Comparison of ENCODE assay signal across 7 mouse cellular contexts in the genomic region with DNA sequence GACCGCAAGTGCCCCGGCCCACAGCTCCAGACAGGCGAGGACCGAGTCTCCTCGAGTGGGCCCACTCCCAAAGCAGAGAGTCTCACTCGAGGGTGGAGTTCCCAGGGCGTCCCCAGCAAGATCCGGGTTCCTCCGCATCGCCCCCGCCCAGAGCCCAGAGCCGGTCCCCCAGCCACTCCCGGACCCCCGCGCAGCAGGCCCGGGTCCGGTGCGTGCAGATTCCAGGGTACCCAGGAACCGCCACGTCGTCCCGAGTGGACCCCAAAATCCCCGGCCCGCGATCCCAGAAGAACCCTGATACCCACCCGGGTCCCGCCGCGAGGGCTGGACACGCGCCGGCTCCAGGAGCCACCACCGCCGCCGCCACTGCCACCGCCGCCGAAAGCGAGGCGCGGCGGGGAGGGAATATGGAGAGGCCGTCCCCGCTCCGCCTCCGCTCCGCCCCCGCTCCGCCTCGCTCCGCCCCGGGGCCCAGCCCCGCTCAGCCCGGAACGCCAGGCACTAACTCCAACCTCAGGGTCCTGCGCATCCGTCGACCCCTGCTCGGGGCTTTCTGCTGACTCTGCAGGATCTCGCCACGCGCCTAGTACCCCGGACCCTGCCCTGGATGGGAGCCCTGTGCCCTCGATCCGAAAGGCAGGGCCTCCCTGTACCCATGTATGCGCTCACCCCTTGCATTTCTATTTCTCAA. TPM values are rescaled to one million over a fixed set of nuclear protein-coding genes. Genes with fewer than 3 reads are reported as not detected.
DNase-seq lines count a peak whose midpoint lies in the region; ATAC-seq and TF ChIP-seq lines count a peak whose summit lies in the region.

Tbc1d16 (minus strand) TSS at position 409 of the 691 bp plus-strand sequence.
Ccdc40 (plus strand) TSS at position 482 of the 691 bp plus-strand sequence.

- H3K4me2 ChIP-seq in hindbrain, embryonic 14.5 days (replicated peaks) = peak within 1 kb of the TSS; percentile 79

- TF ChIP-seq POLR2A in small intestine, adult 2 months (IDR thresholded peaks at IDR 0.05; ENCODE audit: low read depth, low read length) = no peak; the same call in 1 of the 2 replicates

- WGBS in hindbrain, embryonic 14.5 days = under 1% methylated on average over 53 of the region's 66 CpGs
- WGBS in small intestine, adult 2 months = 1% methylated on average over 65 of the region's 66 CpGs

- peak within 1 kb of the TSS; percentile 78 for H3K9ac ChIP-seq in hindbrain, embryonic 14.5 days

- no peaks in the 10 kb centered on the region for H3K9me3 ChIP-seq in hindbrain, embryonic 14.5 days (ENCODE audit: control insufficient read depth, low read length)

- peak within 1 kb of the TSS; percentile 80 for H3K27ac ChIP-seq in hindbrain, embryonic 14.5 days
- no peak within 1 kb of the TSS for H3K27ac ChIP-seq in small intestine, adult 2 months (ENCODE audit: insufficient read depth, low read depth, low read length)

- peak; percentile 49 for DNase-seq in T-cell, adult 2 months (ENCODE audit: low spot score)
- DNase-seq in cerebellum, adult 11-12 months = peak; percentile 67
- peak; percentile 80 for DNase-seq in forelimb bud, embryonic 11.5 days (ENCODE audit: low read depth, low spot score)
- peak; percentile 84 for DNase-seq in hindbrain, embryonic 14.5 days (ENCODE audit: low spot score)
- DNase-seq in left cerebral cortex, postnatal 36 days (ENCODE audit: low spot score in 2 of 2) = peak; percentile 49 to 57

- H3K4me3 ChIP-seq in hindbrain, embryonic 14.5 days (replicated peaks; ENCODE audit: low read length) = peak within 1 kb of the TSS; percentile 68
- H3K4me3 ChIP-seq in small intestine, adult 2 months (ENCODE audit: low read depth, low read length) = peak within 1 kb of the TSS; percentile 64

- intact Hi-C loops in left cerebral cortex, postnatal 36 days (cut with DNase I) = no loop called here

- ATAC-seq in hindbrain, embryonic 14.5 days (ENCODE audit: low FRiP score) = peak; percentile 86
- peak; percentile 82 for ATAC-seq in megakaryocyte progenitor cell, adult 5-6 weeks (replicated peaks; ENCODE audit: poor library complexity)

- H3K36me3 ChIP-seq in hindbrain, embryonic 14.5 days (replicated peaks; ENCODE audit: control insufficient read depth, insufficient read depth) = no peaks in the 10 kb centered on the region
- H3K36me3 ChIP-seq in small intestine, adult 2 months (ENCODE audit: control insufficient read depth, insufficient read depth, low read length) = no peaks in the 10 kb centered on the region

- TF ChIP-seq CTCF in small intestine, adult 2 months (IDR thresholded peaks at IDR 0.05; ENCODE audit: extremely low read depth, insufficient read length, insufficient replicate concordance, low read depth, low read length) = no peak

- no peaks in the 10 kb centered on the region for H3K27me3 ChIP-seq in hindbrain, embryonic 14.5 days (ENCODE audit: control insufficient read depth, insufficient read depth, low read length)
- peaks cover 9% of the 10 kb centered on the region; the same call in 1 of the 2 replicates for H3K27me3 ChIP-seq in small intestine, adult 2 months (ENCODE audit: control insufficient read depth, insufficient read depth, low read length)

- peaks cover 54% of the 10 kb centered on the region for H3K4me1 ChIP-seq in hindbrain, embryonic 14.5 days (replicated peaks; ENCODE audit: control insufficient read depth, insufficient read depth, low read length)
- peaks cover 8% of the 10 kb centered on the region for H3K4me1 ChIP-seq in small intestine, adult 2 months (ENCODE audit: control insufficient read depth, insufficient read depth, insufficient read length, low read length)

RNA-seq across cellular contexts. Expression of gene Tbc1d16, which starts in this region (rescaled TPM):
- 39.3 and 41.2 TPM in 2 replicates for polyA plus RNA-seq in hindbrain, embryonic 14.5 days (2014; fragmentation: Nextera tagmentation; extraction: Ambion mirVana)
- total RNA-seq in left cerebral cortex, postnatal 36 days (2021) = 10 to 100 TPM; 30.5 to 36.2 TPM
- 1.9 and 2.1 TPM in 2 replicates for total RNA-seq in megakaryocyte progenitor cell, adult 5-6 weeks (2015)
- total RNA-seq in megakaryocyte progenitor cell, adult 5-6 weeks (2017) = 2.1 and 3.0 TPM in 2 replicates
- 4.3 and 5.0 TPM in 2 replicates for polyA plus RNA-seq in small intestine, adult 2 months (2012; rRNA removed)

RNA-seq across cellular contexts. Expression of gene Ccdc40, which starts in this region (rescaled TPM):
- polyA plus RNA-seq in hindbrain, embryonic 14.5 days (2014; fragmentation: Nextera tagmentation; extraction: Ambion mirVana) = 12.0 and 14.1 TPM in 2 replicates
- 1 to 10 TPM; 1.1 to 1.3 TPM for total RNA-seq in left cerebral cortex, postnatal 36 days (2021)
- total RNA-seq in megakaryocyte progenitor cell, adult 5-6 weeks (2015) = 4.4 and 4.9 TPM in 2 replicates
- total RNA-seq in megakaryocyte progenitor cell, adult 5-6 weeks (2017) = 11.2 and 14.3 TPM in 2 replicates
- 0.18 and 0.20 TPM in 2 replicates for polyA plus RNA-seq in small intestine, adult 2 months (2012; rRNA removed)

Comparison
In these comparisons a context has a peak if more than half of its experiments do, and no peak if none do; other contexts are left out.
1. RNA of gene Tbc1d16 (total RNA-seq): 30.5 to 36.2 TPM in left cerebral cortex, postnatal 36 days; 1.9 to 3.0 TPM in megakaryocyte progenitor cell, adult 5-6 weeks; every median in the first group is over 4 times any median in the second.
2. RNA of gene Ccdc40 (polyA plus RNA-seq): 12.0 to 14.1 TPM in hindbrain, embryonic 14.5 days; 0.18 to 0.20 TPM in small intestine, adult 2 months; every median in the first group is over 10 times any median in the second.
3. Peak in every context shown above with its lines, with median percentiles within 50 percentile points of each other: DNase-seq.